Mouse (Mus musculus) kidney, adult 2 months (tissue): ENCODE measurements at regions not wholly inside any gene's neighbourhood (a gene's known extent, or its start where the extent isn't known, plus 50 kb on each side); places are given as distances from the start of the nearest gene placed in this dataset.

Source experiments
- DNase-seq: peaks from one replicate; pipeline ENCODE4 v3.0.0; 2021
- H3K27ac ChIP-seq: fragments of 200-500 bp; 2 replicates; pipeline ENCODE4 v1.5.1; 2012; ENCODE audit warnings: low read depth, low read length, control low read depth, inconsistent platforms; ENCODE audit not compliant: insufficient read depth
- H3K27me3 ChIP-seq: fragments of 200-500 bp; replicated peaks from 2 replicates; pipeline ENCODE4 v1.6.1; 2012; ENCODE audit warnings: mild to moderate bottlenecking, moderate library complexity, low read length, inconsistent platforms; ENCODE audit not compliant: control insufficient read depth, insufficient read depth
- H3K36me3 ChIP-seq: fragments of 200-500 bp; 2 replicates; pipeline ENCODE4 v1.6.1; 2012; ENCODE audit warnings: mild to moderate bottlenecking, moderate library complexity, low read length, inconsistent platforms; ENCODE audit not compliant: control insufficient read depth, insufficient read depth
- H3K4me1 ChIP-seq: fragments of 200-500 bp; 2 replicates; pipeline ENCODE4 v1.6.1; 2011; ENCODE audit warnings: low read length; ENCODE audit not compliant: control insufficient read depth, insufficient read depth
- H3K4me3 ChIP-seq: fragments of 200-500 bp; 2 replicates; pipeline ENCODE4 v1.5.1; 2011; ENCODE audit warnings: mild to moderate bottlenecking, low read depth, low read length, control low read depth; ENCODE audit not compliant: insufficient read depth
- CTCF ChIP-seq: fragments of 200-500 bp; conservative IDR thresholded peaks from 2 replicates; pipeline ENCODE4 v1.5.1; 2011; ENCODE audit warnings: low read depth, mild to moderate bottlenecking, control low read depth, low read length, moderate library complexity, mixed read lengths; ENCODE audit not compliant: insufficient read depth, insufficient read length
- POLR2A ChIP-seq: fragments of 200-500 bp; IDR thresholded peaks from one replicate; pipeline ENCODE4 v1.6.1; 2011; ENCODE audit warnings: low read depth, low read length, control low read depth
- WGBS: fragments of 180-500 bp; shearing (Covaris S2); methylation state at CpG from one replicate; pipeline ENCODE4 v1.1.7; 2018; 5-methylcytosine and 5-hydroxymethylcytosine counted together

DNA sequence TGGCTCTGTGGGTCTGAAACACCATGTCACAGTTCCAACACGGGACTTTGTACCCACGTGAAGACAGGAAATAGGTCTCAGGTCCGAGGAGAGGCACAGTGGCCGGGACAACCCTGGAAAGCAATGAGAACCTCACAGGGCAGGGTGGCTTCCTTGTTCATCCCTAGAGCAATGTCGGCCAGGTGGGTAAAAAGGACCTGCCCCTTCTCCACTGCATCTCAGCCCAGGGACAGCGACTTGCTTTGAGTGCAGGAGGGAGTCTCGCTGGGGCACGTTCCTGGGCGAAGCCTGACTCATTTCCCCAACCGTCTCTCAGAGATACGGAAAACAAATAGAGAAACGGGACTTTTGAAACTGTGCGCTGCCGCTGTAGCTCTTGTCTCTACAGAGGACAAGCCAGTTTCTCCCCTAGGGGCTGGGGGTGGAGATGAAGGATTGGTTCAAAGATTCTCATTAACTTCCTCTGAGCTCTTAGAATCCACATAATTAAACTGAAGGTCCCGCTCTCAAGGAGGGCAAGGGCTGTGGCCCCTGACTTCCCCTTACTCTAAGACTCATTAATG lies 112.1 kb downstream of the Tfap2c start:
- TF ChIP-seq CTCF (no peak), POLR2A (no peak)
- DNase-seq = no peak
- H3K4me1 ChIP-seq = no peaks in the 10 kb centered on the region
- no peaks in the 10 kb centered on the region for H3K27me3 ChIP-seq
- H3K27ac ChIP-seq = no peak overlapping the region
- H3K36me3 ChIP-seq = no peaks in the 10 kb centered on the region
- H3K4me3 ChIP-seq = no peak overlapping the region
- WGBS = 10% methylated on average over 15 of the region's 15 CpGs

GRCm38 (mm10) chr2:172662165-172662564 lies 112.8 kb downstream of the Tfap2c start:
- no peak overlapping the region for H3K4me3 ChIP-seq
- H3K27me3 ChIP-seq = no peaks in the 10 kb centered on the region
- 70% methylated on average over 11 of the region's 11 CpGs for WGBS
- no peak for TF ChIP-seq POLR2A
- no peak for DNase-seq
- H3K27ac ChIP-seq = no peak overlapping the region
- H3K4me1 ChIP-seq = no peaks in the 10 kb centered on the region
- no peaks in the 10 kb centered on the region for H3K36me3 ChIP-seq

GRCm38 (mm10) chr2:172663681-172664080 lies 114.3 kb downstream of the Tfap2c start:
- 13% methylated on average over 6 of the region's 6 CpGs for WGBS
- Histone ChIP-seq H3K27me3 (no peaks in the 10 kb centered on the region), H3K36me3 (no peaks in the 10 kb centered on the region), H3K4me3 (no peak overlapping the region), H3K4me1 (no peaks in the 10 kb centered on the region), H3K27ac (no peak overlapping the region)
- no peak for DNase-seq
- no peak for TF ChIP-seq POLR2A
- no peak for TF ChIP-seq CTCF

DNA sequence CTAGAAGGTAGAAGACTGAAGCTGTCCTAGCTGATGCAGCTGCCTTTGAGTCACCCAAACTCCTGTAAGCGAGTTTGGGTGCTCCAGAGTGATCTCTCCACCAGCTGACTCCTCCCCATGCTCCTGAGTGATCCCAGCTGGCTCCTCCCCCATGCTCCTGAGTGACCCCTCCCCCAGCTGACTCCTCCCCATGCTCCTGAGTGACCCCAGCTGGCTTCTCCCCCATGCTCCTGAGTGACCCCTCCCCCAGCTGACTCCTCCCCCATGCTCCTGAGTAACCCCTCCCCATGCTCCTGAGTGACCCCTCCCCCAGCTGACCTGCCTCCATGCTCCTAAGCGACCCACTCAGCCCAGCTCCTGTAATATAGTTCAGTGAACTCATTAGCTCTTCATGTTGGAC lies 123.7 kb downstream of the Tfap2c start:
- H3K27me3 ChIP-seq = no peaks in the 10 kb centered on the region
- TF ChIP-seq CTCF (no peak), POLR2A (no peak)
- H3K27ac ChIP-seq = no peak overlapping the region
- H3K36me3 ChIP-seq = no peaks in the 10 kb centered on the region
- no peaks in the 10 kb centered on the region for H3K4me1 ChIP-seq
- no peak overlapping the region for H3K4me3 ChIP-seq
- 34% methylated on average over 2 of the region's 2 CpGs for WGBS
- no peak for DNase-seq

DNA sequence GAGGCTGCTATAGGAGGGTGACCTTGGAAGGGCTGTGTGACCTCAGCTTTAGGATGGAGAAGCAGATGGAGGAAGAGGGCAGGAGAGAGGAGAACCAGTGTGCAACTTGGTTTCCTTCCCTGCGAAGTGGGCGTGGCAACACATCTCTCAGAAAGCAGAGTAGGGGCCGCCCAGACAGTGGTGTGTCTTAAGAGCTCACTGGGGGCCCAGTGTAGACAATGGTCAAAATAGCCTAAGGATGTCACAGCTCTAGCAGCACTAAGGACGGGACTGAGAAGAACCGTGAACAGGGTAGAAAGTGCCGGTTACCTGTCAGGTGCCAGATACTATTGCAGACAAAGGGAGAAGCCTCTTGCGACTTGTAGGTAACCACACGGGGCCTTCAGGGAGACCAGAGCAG lies 125.2 kb downstream of the Tfap2c start:
- H3K36me3 ChIP-seq = no peaks in the 10 kb centered on the region
- no peaks in the 10 kb centered on the region for H3K4me1 ChIP-seq
- H3K27ac ChIP-seq = no peak overlapping the region
- H3K4me3 ChIP-seq = no peak overlapping the region
- WGBS = 83% methylated on average over 8 of the region's 8 CpGs
- DNase-seq = no peak
- no peak for TF ChIP-seq CTCF
- no peak for TF ChIP-seq POLR2A
- H3K27me3 ChIP-seq = no peaks in the 10 kb centered on the region

DNA sequence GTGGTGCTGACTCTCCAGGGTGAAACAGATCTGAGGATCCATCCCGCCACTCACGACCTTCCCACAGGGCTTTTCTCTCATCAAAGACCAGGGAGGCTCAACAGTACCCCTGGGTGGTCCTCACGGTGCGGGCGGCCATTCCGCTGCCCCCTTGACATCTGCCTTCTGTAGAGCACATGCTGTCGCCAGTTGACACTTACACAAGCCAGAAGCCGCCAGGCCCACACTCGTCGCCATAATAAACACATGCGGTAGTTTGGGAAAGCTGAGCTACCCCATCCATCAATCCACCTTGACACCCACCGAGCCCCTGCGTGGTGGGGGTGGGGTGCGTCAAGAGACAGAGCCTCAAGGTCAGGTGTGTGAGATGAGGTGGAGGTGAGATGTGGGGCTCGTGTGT lies 125.7 kb downstream of the Tfap2c start:
- no peaks in the 10 kb centered on the region for H3K27me3 ChIP-seq
- no peak for TF ChIP-seq POLR2A
- TF ChIP-seq CTCF = no peak
- H3K4me1 ChIP-seq = no peaks in the 10 kb centered on the region
- no peaks in the 10 kb centered on the region for H3K36me3 ChIP-seq
- WGBS = 46% methylated on average over 15 of the region's 15 CpGs
- H3K4me3 ChIP-seq = no peak overlapping the region
- DNase-seq = no peak
- H3K27ac ChIP-seq = no peak overlapping the region

DNA sequence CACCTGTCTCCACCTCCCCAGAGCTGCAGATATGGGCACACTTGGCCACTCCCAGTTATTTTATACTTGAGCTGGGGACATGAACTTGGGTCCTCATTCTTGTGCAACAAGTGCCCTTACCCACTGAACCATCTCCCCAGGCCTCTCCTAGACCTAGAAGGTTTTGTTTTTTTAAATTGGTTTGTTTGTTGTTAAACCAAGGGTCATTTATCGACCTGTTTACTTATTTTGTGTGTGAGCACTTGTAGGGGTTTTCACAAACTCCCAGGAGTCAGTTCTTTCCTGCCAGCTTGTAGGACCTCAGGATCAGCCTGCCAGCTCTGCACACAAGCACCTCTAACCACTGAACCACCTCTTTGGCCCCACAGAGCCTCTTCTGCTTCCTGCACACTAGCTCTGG lies 140.8 kb downstream of the Tfap2c start:
- TF ChIP-seq CTCF (no peak), POLR2A (no peak)
- Histone ChIP-seq H3K4me3 (no peak overlapping the region), H3K36me3 (no peaks in the 10 kb centered on the region), H3K27ac (no peak overlapping the region), H3K4me1 (no peaks in the 10 kb centered on the region), H3K27me3 (no peaks in the 10 kb centered on the region)
- DNase-seq = no peak
- 76% methylated on average over 1 of the region's 1 CpGs for WGBS

GRCm38 (mm10) chr2:172690931-172691651 lies 141.7 kb downstream of the Tfap2c start:
- no peak overlapping the region for H3K4me3 ChIP-seq
- TF ChIP-seq CTCF (no peak), POLR2A (no peak)
- no peak for DNase-seq
- H3K4me1 ChIP-seq = no peaks in the 10 kb centered on the region
- H3K36me3 ChIP-seq = no peaks in the 10 kb centered on the region
- WGBS = 72% methylated on average over 9 of the region's 9 CpGs
- H3K27me3 ChIP-seq = no peaks in the 10 kb centered on the region
- no peak overlapping the region for H3K27ac ChIP-seq
